ENCODE assay signal across 34 mouse cellular contexts in the genomic region with DNA sequence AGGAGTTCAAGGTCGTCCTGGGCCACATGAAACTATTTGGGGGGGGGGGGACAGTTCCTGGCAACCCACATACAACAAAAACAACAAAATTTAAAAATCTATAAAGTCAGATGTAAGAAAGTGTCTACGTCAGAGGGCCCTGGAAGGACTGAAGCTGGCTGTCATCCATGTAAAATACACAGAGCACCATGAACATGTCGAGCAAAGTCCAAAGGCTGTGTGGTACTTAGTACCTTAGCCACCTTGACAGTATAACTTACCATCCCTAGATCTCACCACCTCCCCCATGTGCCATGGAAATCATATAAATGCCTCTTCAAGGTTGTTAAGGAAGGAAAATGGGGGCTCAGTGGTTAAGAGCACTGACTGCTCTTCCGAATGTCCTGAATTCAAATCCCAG.
"Had no signal": no experiment of that assay in that cellular context is flagged by ENCODE, and none has a peak within 500 bp of the region (broad histone marks: within the 10 kb centered on the region; RNA-seq: fewer than 3 reads in every experiment).

No protein-coding gene starts in this region.

- H3K9me3 ChIP-seq: heart, embryonic 10.5 days; heart, embryonic 13.5 days; heart, embryonic 15.5 days; hindbrain, embryonic 10.5 days; hindbrain, embryonic 12.5 days; hindbrain, embryonic 13.5 days; hindbrain, embryonic 15.5 days; intestine, embryonic 15.5 days had no signal

- H3K27me3 ChIP-seq: heart, embryonic 12.5 days; heart, embryonic 13.5 days; heart, embryonic 15.5 days; hindbrain, embryonic 12.5 days; hindbrain, embryonic 13.5 days; hindbrain, embryonic 15.5 days; intestine, embryonic 15.5 days; kidney, embryonic 15.5 days had no signal

- H3K4me3 ChIP-seq: heart, adult 2 months; heart, embryonic 10.5 days; heart, embryonic 12.5 days; heart, embryonic 13.5 days; heart, embryonic 15.5 days; hindbrain, embryonic 10.5 days; hindbrain, embryonic 12.5 days; hindbrain, embryonic 13.5 days; hindbrain, embryonic 15.5 days; intestine, embryonic 15.5 days; kidney, embryonic 15.5 days; layer of hippocampus, adult 2 months had no signal

- ATAC-seq: hindbrain, embryonic 16.5 days; hindbrain, postnatal 0 days; inflammation-experienced regulatory T-cells, adult 6 months; intestine, embryonic 15.5 days; intestine, embryonic 16.5 days; intestine, postnatal 0 days had no signal

- H3K4me1 ChIP-seq: heart, embryonic 10.5 days; heart, embryonic 12.5 days; hindbrain, embryonic 12.5 days; hindbrain, embryonic 15.5 days had no signal

- H3K36me3 ChIP-seq: heart, embryonic 15.5 days; hindbrain, embryonic 12.5 days; hindbrain, embryonic 13.5 days; hindbrain, embryonic 15.5 days; intestine, embryonic 15.5 days had no signal

- DNase-seq: heart, adult 2 months; heart, postnatal 10 days; heart, postnatal 14 days; heart, postnatal 36 days; heart, postnatal 4 days; kidney, adult 11 months; kidney, adult 8-10 months; kidney, adult 9 months; kidney, postnatal 10 days; kidney, postnatal 14 days; kidney, postnatal 25 days; kidney, postnatal 36 days; kidney, postnatal 4 days; layer of hippocampus, adult 9-11 months; layer of hippocampus, postnatal 36 days had no signal

- H3K9ac ChIP-seq: heart, embryonic 12.5 days; heart, embryonic 13.5 days; heart, embryonic 15.5 days; hindbrain, embryonic 12.5 days; hindbrain, embryonic 13.5 days; hindbrain, embryonic 14.5 days; hindbrain, embryonic 15.5 days; intestine, embryonic 15.5 days; kidney, embryonic 15.5 days had no signal

- H3K4me2 ChIP-seq: heart, embryonic 11.5 days; heart, embryonic 12.5 days; heart, embryonic 13.5 days; heart, embryonic 15.5 days; hindbrain, embryonic 12.5 days; hindbrain, embryonic 13.5 days; hindbrain, embryonic 14.5 days; hindbrain, embryonic 15.5 days; intestine, embryonic 15.5 days; kidney, embryonic 15.5 days had no signal

- H3K27ac ChIP-seq: heart, adult 2 months; heart, embryonic 13.5 days; heart, embryonic 15.5 days; hindbrain, embryonic 12.5 days; hindbrain, embryonic 13.5 days; hindbrain, embryonic 14.5 days; hindbrain, embryonic 15.5 days; hindbrain, postnatal 0 days; intestine, embryonic 15.5 days; kidney, embryonic 15.5 days; kidney, postnatal 0 days; layer of hippocampus, adult 2 months had no signal
